Mouse (Mus musculus): ENCODE measurements around the gene Atad2b. TPM values are rescaled to one million over a fixed set of nuclear protein-coding genes. Genes with fewer than 3 reads are reported as not detected.

Atad2b gene
- 26.4 and 31.8 TPM in 2 replicates for polyA plus RNA-seq (2012; rRNA removed)

DNA sequence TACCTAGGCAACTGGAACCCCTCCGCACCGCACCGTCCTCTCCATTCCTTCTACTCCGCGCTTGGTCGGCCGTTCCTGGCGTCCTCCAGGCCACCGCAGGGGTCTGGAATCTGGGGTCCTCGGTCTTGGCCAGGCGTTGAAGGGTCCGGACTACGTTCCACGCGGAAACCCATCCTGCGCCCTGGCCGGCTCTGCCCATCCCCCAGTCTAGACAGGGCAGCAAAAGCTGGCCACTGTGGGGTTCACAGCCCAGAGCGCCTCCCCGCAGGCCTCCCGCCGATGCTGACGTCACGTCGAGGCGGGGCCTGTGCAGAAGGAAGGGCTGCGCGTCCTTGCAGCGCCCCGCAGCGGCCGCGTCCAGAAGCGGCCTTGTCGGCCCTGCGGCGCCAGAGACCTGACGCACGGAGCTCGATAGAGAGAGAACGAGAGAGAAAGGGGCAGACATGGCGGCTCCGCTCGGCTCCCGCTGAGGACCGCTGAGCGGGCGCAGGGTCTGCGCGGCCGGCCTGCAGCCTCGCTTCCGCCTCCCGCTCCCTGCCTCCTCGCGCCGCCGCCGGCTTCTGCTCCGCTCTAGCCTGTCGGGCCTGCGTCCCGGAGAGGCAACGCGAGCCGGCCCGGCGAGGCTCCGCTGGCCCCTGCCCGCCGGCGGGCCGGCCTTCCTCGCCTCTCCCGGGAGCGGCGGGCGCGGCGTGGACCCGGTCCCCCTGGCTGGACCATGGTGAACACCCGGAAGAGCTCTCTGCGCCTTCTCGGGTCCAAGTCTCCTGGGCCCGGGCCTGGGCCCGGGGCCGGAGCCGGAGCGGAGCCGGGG, at the start of gene Atad2b:
Gene Atad2b (plus strand): TSS at position 360 of the 811 bp plus-strand sequence.
- TF ChIP-seq CTCF (IDR thresholded peaks at IDR 0.05; ENCODE audit: borderline replicate concordance, extremely low read depth, insufficient read depth, insufficient read length) (peak; percentile 93), POLR2A (IDR thresholded peaks at IDR 0.05; ENCODE audit: borderline replicate concordance, extremely low read depth, insufficient read depth, insufficient read length, poor library complexity, severe bottlenecking) (peak; percentile 95)
- DNase-seq (ENCODE audit: low read depth) = peak; percentile 98

- TF ChIP-seq CTCF (IDR thresholded peaks at IDR 0.05; ENCODE audit: borderline replicate concordance, extremely low read depth, insufficient read depth, insufficient read length) (no peak), POLR2A (IDR thresholded peaks at IDR 0.05; ENCODE audit: borderline replicate concordance, extremely low read depth, insufficient read depth, insufficient read length, poor library complexity, severe bottlenecking) (no peak)
- DNase-seq (ENCODE audit: low read depth) = no peak
Measured at GRCm38 (mm10) chr12:4868924-4869323, 48.2 kb upstream of the Atad2b start.

DNA sequence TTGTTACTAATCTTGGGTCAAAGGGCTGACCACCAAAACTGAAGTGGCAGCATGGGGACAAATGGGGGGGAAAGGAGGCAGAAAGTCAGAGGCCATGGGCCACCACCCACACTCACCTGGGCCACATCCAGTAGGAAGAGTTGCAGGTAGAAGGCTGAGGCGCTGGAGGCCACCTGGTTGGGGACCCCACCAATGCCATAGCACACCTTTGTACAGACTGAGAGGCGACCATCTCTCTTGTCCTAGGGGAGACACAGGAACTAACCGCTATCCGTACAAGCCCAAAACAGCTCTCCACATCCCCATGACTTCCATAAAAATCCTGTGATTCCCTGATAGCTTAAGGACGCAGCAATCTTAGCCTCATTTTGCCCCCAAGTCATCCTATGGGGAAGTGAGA, 45.9 kb upstream of the Atad2b start:
- TF ChIP-seq CTCF (IDR thresholded peaks at IDR 0.05; ENCODE audit: borderline replicate concordance, extremely low read depth, insufficient read depth, insufficient read length) (no peak), POLR2A (IDR thresholded peaks at IDR 0.05; ENCODE audit: borderline replicate concordance, extremely low read depth, insufficient read depth, insufficient read length, poor library complexity, severe bottlenecking) (no peak)
- DNase-seq (ENCODE audit: low read depth) = no peak

- TF ChIP-seq CTCF (IDR thresholded peaks at IDR 0.05; ENCODE audit: borderline replicate concordance, extremely low read depth, insufficient read depth, insufficient read length) = no peak
- no peak for TF ChIP-seq POLR2A (IDR thresholded peaks at IDR 0.05; ENCODE audit: borderline replicate concordance, extremely low read depth, insufficient read depth, insufficient read length, poor library complexity, severe bottlenecking)
- no peak for DNase-seq (ENCODE audit: low read depth)
Measured at GRCm38 (mm10) chr12:4872273-4872672, 44.9 kb upstream of the Atad2b start.

DNA sequence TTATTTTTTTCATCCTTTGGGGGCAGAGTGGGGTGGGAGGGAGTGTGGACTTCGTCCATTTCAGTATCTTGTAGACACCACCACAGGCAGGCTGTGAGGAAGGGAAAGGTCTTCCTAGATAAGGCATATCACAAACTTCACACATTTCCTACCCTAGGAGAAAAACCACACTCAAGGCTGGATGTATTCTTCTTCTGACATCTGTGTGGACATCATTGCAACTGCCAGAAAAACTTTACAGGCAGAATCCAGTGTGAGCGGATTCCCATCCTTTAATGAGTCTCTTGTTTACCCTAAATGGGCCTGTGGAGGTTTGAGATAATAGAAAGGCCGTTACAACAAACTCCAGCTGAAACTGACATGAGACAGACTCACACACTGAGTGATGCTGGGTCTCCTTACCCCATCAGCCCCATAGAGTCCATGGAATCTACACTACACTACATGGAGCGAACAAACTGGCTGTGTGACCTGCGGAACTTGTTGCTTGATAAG, 44.1 kb upstream of the Atad2b start:
- no peak for DNase-seq (ENCODE audit: low read depth)
- TF ChIP-seq CTCF (IDR thresholded peaks at IDR 0.05; ENCODE audit: borderline replicate concordance, extremely low read depth, insufficient read depth, insufficient read length) (no peak), POLR2A (IDR thresholded peaks at IDR 0.05; ENCODE audit: borderline replicate concordance, extremely low read depth, insufficient read depth, insufficient read length, poor library complexity, severe bottlenecking) (no peak)

DNA sequence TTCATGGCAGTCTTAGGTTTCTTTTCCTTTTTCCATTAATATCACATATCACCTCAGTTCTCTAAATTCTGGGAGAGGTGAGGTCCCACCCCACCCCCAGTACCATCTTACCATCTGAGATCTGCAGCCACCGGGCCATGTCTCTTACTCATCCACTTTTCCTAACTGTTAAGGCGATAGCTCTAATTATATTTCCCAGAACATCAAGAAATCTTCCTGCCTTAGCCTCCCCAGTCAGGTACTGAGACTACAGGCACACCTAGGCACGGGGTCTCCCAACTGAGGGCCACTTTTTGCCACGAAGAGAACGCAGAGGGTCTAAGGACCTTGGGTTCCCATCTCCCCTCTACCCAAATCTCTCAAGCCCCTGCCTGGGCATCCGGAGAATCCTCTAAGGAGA, 43.6 kb upstream of the Atad2b start:
- DNase-seq (ENCODE audit: low read depth) = no peak
- TF ChIP-seq POLR2A (IDR thresholded peaks at IDR 0.05; ENCODE audit: borderline replicate concordance, extremely low read depth, insufficient read depth, insufficient read length, poor library complexity, severe bottlenecking) (no peak), CTCF (IDR thresholded peaks at IDR 0.05; ENCODE audit: borderline replicate concordance, extremely low read depth, insufficient read depth, insufficient read length) (no peak)

DNA sequence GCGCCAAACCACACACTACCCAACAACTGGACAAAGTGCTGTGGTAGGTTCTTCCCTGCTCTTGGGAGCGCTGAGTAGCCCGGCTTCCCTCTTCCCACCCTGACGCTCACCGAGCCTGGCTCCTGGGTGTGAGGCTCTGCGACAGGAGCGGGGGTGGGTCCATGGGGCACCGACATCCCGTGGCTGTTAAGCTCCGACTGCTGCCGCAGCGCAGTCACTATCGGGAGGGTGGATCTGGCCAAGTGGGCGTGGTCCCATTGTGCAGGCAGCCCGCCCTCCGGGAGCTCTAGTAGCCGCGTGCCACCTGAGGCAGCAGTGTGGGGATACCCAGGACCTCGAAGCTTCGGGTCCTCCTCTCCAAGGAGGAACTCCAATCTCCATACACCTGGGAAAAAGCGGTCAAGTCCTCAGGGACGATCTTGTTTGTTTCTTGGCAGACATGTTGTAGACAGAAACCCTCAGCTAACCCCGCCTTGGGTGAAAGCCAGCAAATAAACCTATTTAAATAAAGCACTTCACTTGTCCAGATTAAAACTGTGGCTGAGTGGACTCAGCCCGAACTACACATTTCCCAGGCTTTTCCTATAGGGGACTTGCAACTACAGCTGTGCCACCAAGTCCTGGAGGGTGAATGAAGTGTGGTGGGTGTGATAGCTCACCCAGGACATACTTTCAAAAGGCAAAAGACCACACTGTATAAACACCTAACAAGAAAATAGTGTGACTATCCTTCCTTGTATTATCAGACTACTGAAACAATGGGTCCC, 42.8 kb upstream of the Atad2b start, which contains the start of gene Mfsd2b:
Gene Mfsd2b (minus strand): TSS at position 199 of the 767 bp plus-strand sequence.
- TF ChIP-seq POLR2A (IDR thresholded peaks at IDR 0.05; ENCODE audit: borderline replicate concordance, extremely low read depth, insufficient read depth, insufficient read length, poor library complexity, severe bottlenecking) (no peak), CTCF (IDR thresholded peaks at IDR 0.05; ENCODE audit: borderline replicate concordance, extremely low read depth, insufficient read depth, insufficient read length) (no peak)
- DNase-seq (ENCODE audit: low read depth) = peak; percentile 85

GRCm38 (mm10) chr12:4875623-4876022, 41.5 kb upstream of the Atad2b start:
- DNase-seq (ENCODE audit: low read depth) = no peak
- TF ChIP-seq CTCF (IDR thresholded peaks at IDR 0.05; ENCODE audit: borderline replicate concordance, extremely low read depth, insufficient read depth, insufficient read length) = no peak
- no peak for TF ChIP-seq POLR2A (IDR thresholded peaks at IDR 0.05; ENCODE audit: borderline replicate concordance, extremely low read depth, insufficient read depth, insufficient read length, poor library complexity, severe bottlenecking)

DNA sequence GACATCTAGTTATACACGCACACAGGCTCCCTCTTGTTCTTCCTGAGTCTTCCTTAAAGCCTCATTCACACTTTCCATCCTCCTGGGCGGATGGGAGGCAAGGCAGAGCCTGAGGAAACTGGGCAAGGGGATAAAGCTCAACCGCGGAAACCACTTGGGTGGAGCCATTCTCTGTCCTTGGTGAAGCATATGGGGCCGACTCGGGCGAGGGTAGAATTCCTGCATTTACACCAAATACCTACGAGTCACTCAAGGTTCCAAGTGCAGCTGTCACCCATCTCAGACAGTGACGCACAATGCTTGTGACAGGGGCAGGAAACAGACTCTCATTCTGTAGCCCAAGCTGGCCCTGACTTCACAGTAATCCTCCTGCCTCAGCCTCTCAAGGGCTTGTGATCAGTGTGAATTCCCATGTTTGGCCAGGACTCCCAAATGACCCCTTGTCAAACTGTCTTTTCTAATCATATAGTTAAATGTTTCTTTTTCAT, 38.8 kb upstream of the Atad2b start:
- DNase-seq (ENCODE audit: low read depth) = no peak
- TF ChIP-seq POLR2A (IDR thresholded peaks at IDR 0.05; ENCODE audit: borderline replicate concordance, extremely low read depth, insufficient read depth, insufficient read length, poor library complexity, severe bottlenecking) (no peak), CTCF (IDR thresholded peaks at IDR 0.05; ENCODE audit: borderline replicate concordance, extremely low read depth, insufficient read depth, insufficient read length) (no peak)

DNA sequence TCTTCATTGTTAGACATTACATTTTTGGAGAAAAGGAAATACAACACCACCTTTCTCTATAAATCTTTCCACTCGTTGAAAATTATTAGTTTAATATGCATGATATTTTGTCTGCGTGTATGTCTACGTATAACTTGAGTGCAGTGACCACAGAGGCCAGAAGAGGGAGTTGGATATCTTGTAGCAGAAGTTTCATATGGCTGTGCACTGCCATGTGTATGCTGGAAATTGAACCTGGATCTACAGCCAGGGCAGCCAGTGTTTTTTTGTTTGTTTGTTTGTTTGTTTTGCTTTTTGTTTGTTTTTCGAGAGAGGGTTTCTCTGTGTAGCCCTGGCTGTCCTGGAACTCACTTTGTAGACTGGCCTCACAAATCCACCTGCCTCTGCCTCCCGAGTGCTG, 38.1 kb upstream of the Atad2b start:
- no peak for TF ChIP-seq POLR2A (IDR thresholded peaks at IDR 0.05; ENCODE audit: borderline replicate concordance, extremely low read depth, insufficient read depth, insufficient read length, poor library complexity, severe bottlenecking)
- TF ChIP-seq CTCF (IDR thresholded peaks at IDR 0.05; ENCODE audit: borderline replicate concordance, extremely low read depth, insufficient read depth, insufficient read length) = no peak
- DNase-seq (ENCODE audit: low read depth) = no peak

DNA sequence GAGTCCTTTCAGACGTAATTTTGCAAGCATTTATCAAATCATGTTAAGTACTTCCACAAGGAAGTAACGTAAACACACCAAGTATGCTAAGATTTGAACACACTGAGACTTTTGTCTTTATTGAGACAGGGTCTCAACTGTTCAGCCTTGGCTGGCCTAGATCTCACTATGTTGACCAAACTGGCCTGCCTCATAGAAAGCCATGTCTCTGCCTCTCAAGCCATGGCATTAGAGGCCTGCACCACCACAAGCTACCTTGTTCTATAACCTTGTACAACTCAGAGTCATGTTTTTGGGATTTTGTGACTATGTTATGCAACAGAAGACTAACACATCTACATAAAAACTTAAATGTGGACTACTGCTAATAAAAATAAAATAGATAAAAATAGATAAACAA, 35.1 kb upstream of the Atad2b start:
- no peak for DNase-seq (ENCODE audit: low read depth)
- no peak for TF ChIP-seq CTCF (IDR thresholded peaks at IDR 0.05; ENCODE audit: borderline replicate concordance, extremely low read depth, insufficient read depth, insufficient read length)
- TF ChIP-seq POLR2A (IDR thresholded peaks at IDR 0.05; ENCODE audit: borderline replicate concordance, extremely low read depth, insufficient read depth, insufficient read length, poor library complexity, severe bottlenecking) = no peak
